Mouse (Mus musculus): ENCODE results near the gene Gm21800.
"Not testable (repeated sequence)": the region's sequence is repeated elsewhere in the genome, so short reads cannot be mapped to it uniquely, and the experiment has no call there.

Gene Gm21800

GRCm38 (mm10) chrY:41406198-41406597, at the start of gene Gm21800:
Gene Gm21800 (plus strand): TSS chrY:41406498.
- not testable (repeated sequence) for DNase-seq

Measured in kidney, adult 9 months (tissue).